Mouse (Mus musculus): ENCODE results near the gene Taok3. TPM values are rescaled to one million over a fixed set of nuclear protein-coding genes. Genes with fewer than 3 reads are reported as not detected.

The Taok3 gene
- polyA plus RNA-seq, 1 experiment from 2014 or later, result 18.1 TPM

DNA sequence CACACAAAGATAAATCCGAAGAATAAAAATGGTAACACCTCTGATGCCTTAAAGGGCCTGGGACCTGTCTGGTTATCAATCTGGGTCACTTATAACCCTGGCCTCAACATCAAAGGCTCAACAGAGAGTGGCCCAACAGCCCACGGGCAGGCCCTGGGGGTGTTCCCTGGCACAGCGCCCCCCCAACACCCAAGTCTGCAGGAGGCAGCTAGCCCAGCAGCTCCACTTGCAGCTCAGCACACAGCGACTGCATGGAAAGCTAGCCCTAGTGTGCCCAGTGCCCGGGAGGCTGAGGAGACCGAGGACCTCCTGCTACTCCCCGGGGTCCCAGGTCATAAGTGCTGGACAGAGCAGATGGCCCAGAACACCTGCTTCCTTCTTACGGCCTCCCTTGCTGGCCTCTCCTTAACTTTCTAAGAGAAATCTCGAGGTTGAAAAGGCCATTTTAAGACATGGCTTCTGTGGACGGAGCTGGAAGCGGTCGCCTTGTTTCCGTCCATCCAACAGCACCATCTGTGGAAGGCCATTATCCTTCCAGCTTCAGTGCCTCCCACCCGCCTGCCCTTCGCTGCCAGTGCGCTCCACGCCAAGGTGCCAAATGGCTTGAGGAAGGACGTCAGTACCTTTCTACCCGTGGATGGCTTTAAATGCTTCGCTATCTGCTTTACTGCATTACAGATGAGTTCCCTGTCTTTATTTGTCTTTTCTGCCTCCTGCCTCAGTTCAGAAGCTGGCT is 16.6 kb upstream of the Taok3 start:
- no peak for DNase-seq (ENCODE audit: low spot score)
- H3K4me1 ChIP-seq (ENCODE audit: control insufficient read depth, insufficient read depth, low read length), result no peaks in the 10 kb centered on the region
- H3K36me3 ChIP-seq (ENCODE audit: control insufficient read depth, insufficient read depth, low read length), result peaks cover 85% of the 10 kb centered on the region
- ATAC-seq (ENCODE audit: low read depth), result no peak
- H3K9me3 ChIP-seq (ENCODE audit: control insufficient read depth, low read length), result no peaks in the 10 kb centered on the region
- no peak overlapping the region for H3K4me2 ChIP-seq (ENCODE audit: low read depth, low read length)
- H3K9ac ChIP-seq (ENCODE audit: low read depth, low read length), result no peak overlapping the region
- 91% methylated on average over 20 of the region's 20 CpGs for WGBS
- H3K4me3 ChIP-seq (ENCODE audit: low read depth, low read length), result no peak overlapping the region
- no peak overlapping the region for H3K27ac ChIP-seq (replicated peaks; ENCODE audit: low read depth, low read length)
- H3K27me3 ChIP-seq (replicated peaks; ENCODE audit: control insufficient read depth, insufficient read depth, low read length), result no peaks in the 10 kb centered on the region

DNA sequence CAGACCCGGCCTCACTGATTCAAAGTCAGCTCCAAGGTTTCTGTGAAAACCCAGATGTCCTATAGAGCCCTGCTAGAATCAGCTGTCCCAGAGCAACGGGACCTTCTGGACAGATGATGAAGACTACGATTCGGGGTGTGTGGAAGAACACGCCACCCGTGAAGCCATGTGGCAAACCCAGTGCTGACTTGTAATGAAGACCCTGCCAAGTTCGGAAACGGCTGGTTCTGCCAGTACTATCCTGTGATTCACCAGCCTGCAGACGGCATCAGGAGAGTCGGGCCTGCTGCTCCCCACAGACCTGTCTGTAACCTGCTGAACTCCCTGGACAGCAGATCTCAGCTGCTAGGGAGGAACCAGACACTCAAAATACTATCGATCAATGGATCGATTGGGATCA is 15.6 kb upstream of the Taok3 start:
- ATAC-seq (ENCODE audit: low read depth), result no peak
- peaks cover 90% of the 10 kb centered on the region for H3K36me3 ChIP-seq (ENCODE audit: control insufficient read depth, insufficient read depth, low read length)
- WGBS, result 96% methylated on average over 12 of the region's 12 CpGs

DNA sequence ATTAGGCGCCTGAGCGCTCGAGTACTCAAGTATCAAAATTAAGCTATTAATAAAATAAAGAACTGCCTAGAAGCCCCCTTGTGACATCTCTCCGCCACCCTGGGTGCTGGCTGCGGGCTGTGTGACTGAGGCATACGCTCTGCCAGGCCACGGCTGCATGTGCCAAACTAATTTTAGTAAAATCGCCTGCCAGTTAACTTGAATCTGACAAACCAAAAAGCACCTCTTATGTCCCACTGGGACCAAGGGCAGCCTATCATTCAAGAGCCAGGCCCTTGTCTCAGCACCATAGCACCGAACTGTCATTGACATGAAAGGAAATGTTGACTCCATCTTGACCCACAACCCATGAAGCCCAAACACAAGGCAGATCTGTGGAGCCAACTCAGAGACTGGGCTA is 14.2 kb upstream of the Taok3 start:
- H3K4me1 ChIP-seq (ENCODE audit: control insufficient read depth, insufficient read depth, low read length), result no peaks in the 10 kb centered on the region
- ATAC-seq (ENCODE audit: low read depth), result no peak
- no peaks in the 10 kb centered on the region for H3K27me3 ChIP-seq (replicated peaks; ENCODE audit: control insufficient read depth, insufficient read depth, low read length)
- no peak overlapping the region for H3K9ac ChIP-seq (ENCODE audit: low read depth, low read length)
- no peak overlapping the region for H3K4me3 ChIP-seq (ENCODE audit: low read depth, low read length)
- H3K4me2 ChIP-seq (ENCODE audit: low read depth, low read length), result no peak overlapping the region
- peaks cover 83% of the 10 kb centered on the region for H3K36me3 ChIP-seq (ENCODE audit: control insufficient read depth, insufficient read depth, low read length)
- DNase-seq (ENCODE audit: low spot score), result no peak
- H3K27ac ChIP-seq (replicated peaks; ENCODE audit: low read depth, low read length), result no peak overlapping the region
- 83% methylated on average over 9 of the region's 9 CpGs for WGBS
- no peaks in the 10 kb centered on the region for H3K9me3 ChIP-seq (ENCODE audit: control insufficient read depth, low read length)

More for the DNA sequence above, 15.6 kb upstream of the Taok3 start:
- no peak overlapping the region for H3K4me2 ChIP-seq (ENCODE audit: low read depth, low read length)
- H3K9me3 ChIP-seq (ENCODE audit: control insufficient read depth, low read length), result no peaks in the 10 kb centered on the region
- no peak for DNase-seq (ENCODE audit: low spot score)
- no peak overlapping the region for H3K4me3 ChIP-seq (ENCODE audit: low read depth, low read length)
- H3K27ac ChIP-seq (replicated peaks; ENCODE audit: low read depth, low read length), result no peak overlapping the region
- H3K4me1 ChIP-seq (ENCODE audit: control insufficient read depth, insufficient read depth, low read length), result no peaks in the 10 kb centered on the region
- no peaks in the 10 kb centered on the region for H3K27me3 ChIP-seq (replicated peaks; ENCODE audit: control insufficient read depth, insufficient read depth, low read length)
- no peak overlapping the region for H3K9ac ChIP-seq (ENCODE audit: low read depth, low read length)

- no peak overlapping the region for H3K4me2 ChIP-seq (ENCODE audit: low read depth, low read length)
- WGBS, result 91% methylated on average over 13 of the region's 13 CpGs
- H3K4me1 ChIP-seq (ENCODE audit: control insufficient read depth, insufficient read depth, low read length), result no peaks in the 10 kb centered on the region
- H3K27ac ChIP-seq (replicated peaks; ENCODE audit: low read depth, low read length), result no peak overlapping the region
- H3K27me3 ChIP-seq (replicated peaks; ENCODE audit: control insufficient read depth, insufficient read depth, low read length), result no peaks in the 10 kb centered on the region
- DNase-seq (ENCODE audit: low spot score) (no peak), ATAC-seq (ENCODE audit: low read depth) (no peak)
- H3K9me3 ChIP-seq (ENCODE audit: control insufficient read depth, low read length), result no peaks in the 10 kb centered on the region
- no peak overlapping the region for H3K4me3 ChIP-seq (ENCODE audit: low read depth, low read length)
- no peak overlapping the region for H3K9ac ChIP-seq (ENCODE audit: low read depth, low read length)
- peaks cover 87% of the 10 kb centered on the region for H3K36me3 ChIP-seq (ENCODE audit: control insufficient read depth, insufficient read depth, low read length)
Measured at GRCm38 (mm10) chr5:117108292-117108691, 11.6 kb upstream of the Taok3 start.

DNA sequence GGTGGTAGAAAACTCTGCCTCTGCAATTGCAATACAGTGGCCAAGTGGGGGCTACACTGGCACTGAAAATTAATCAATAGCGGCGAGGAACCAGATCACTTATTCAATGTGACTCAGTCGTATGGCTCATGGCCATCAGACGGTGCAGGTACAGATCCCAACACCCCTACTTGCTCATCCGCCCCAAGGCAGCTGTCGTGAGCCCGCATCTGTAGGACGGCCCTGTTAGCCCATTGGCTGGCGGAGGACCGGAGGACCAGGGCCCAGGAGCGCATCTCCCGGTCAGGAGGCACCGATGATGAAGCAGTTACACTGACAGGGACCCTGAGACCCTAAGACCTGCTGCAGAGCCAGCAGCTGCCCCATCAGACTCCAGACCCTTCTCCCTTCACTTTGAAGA is 11.2 kb upstream of the Taok3 start:
- no peaks in the 10 kb centered on the region for H3K27me3 ChIP-seq (replicated peaks; ENCODE audit: control insufficient read depth, insufficient read depth, low read length)
- H3K9me3 ChIP-seq (ENCODE audit: control insufficient read depth, low read length), result no peaks in the 10 kb centered on the region
- no peak overlapping the region for H3K4me2 ChIP-seq (ENCODE audit: low read depth, low read length)
- DNase-seq (ENCODE audit: low spot score) (no peak), ATAC-seq (ENCODE audit: low read depth) (no peak)
- peaks cover 86% of the 10 kb centered on the region for H3K36me3 ChIP-seq (ENCODE audit: control insufficient read depth, insufficient read depth, low read length)
- H3K9ac ChIP-seq (ENCODE audit: low read depth, low read length), result no peak overlapping the region
- H3K4me3 ChIP-seq (ENCODE audit: low read depth, low read length), result no peak overlapping the region
- H3K27ac ChIP-seq (replicated peaks; ENCODE audit: low read depth, low read length), result no peak overlapping the region
- WGBS, result 89% methylated on average over 12 of the region's 13 CpGs
- H3K4me1 ChIP-seq (ENCODE audit: control insufficient read depth, insufficient read depth, low read length), result no peaks in the 10 kb centered on the region

DNA sequence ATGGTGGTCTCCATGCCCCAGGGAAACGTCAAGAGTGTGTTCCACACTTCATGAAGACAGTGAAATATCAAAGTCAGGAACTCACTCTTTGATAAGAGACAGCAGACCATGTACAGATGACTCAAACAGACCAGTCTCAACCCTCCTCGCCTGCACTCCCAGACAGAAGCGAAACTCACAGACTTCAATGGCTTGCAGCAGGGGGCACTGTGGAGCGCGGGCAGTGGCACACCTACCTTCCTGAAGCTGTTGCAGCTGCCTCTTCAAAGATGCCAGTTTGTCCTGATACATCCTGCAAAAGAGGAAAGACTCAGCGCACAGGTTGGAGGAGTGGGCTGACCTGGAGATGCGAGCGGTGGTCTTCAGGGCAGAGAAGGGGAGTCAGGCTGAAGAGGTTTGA is 10.4 kb upstream of the Taok3 start:
- 88% methylated on average over 8 of the region's 8 CpGs for WGBS
- no peak for DNase-seq (ENCODE audit: low spot score)
- H3K27me3 ChIP-seq (replicated peaks; ENCODE audit: control insufficient read depth, insufficient read depth, low read length), result no peaks in the 10 kb centered on the region
- no peaks in the 10 kb centered on the region for H3K9me3 ChIP-seq (ENCODE audit: control insufficient read depth, low read length)
- no peak overlapping the region for H3K4me3 ChIP-seq (ENCODE audit: low read depth, low read length)
- ATAC-seq (ENCODE audit: low read depth), result no peak
- no peak overlapping the region for H3K9ac ChIP-seq (ENCODE audit: low read depth, low read length)
- H3K27ac ChIP-seq (replicated peaks; ENCODE audit: low read depth, low read length), result no peak overlapping the region
- H3K4me2 ChIP-seq (ENCODE audit: low read depth, low read length), result no peak overlapping the region
- no peaks in the 10 kb centered on the region for H3K4me1 ChIP-seq (ENCODE audit: control insufficient read depth, insufficient read depth, low read length)
- H3K36me3 ChIP-seq (ENCODE audit: control insufficient read depth, insufficient read depth, low read length), result peaks cover 79% of the 10 kb centered on the region

DNA sequence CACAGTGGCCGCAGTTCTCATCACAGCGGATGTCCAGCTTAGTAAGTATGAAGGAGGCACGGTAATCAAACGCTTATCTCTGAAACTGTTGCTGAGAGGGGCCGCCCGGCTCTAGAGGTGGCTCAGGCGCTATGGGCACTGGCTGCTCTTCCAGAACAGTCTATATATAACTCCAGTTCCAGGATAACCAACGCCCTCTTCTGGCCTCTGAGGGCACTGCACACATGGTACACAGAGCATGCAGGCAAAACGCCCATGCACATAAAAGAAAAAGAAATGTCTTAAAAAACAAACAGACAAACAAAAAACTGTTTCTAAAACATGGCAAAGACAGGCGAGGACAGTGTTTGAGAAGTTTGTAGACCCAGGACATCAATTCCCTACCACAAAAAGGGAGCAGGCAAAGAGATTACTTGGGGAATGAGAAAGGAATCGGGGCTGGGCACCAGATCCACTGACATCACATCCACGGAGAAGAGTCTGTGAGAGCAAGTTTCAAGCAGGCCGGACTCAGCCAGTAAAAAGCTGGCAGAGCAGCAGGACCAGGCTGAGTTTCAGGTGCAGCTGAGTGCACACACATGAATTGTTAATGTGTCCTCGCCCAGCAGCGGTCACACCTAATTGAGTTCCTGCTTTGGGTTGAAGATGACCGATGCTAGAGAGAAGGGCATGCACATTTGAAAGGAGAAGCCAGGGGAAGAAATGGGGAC is 8.7 kb upstream of the Taok3 start:
- no peak overlapping the region for H3K9ac ChIP-seq (ENCODE audit: low read depth, low read length)
- DNase-seq (ENCODE audit: low spot score) (no peak), ATAC-seq (ENCODE audit: low read depth) (no peak)
- 90% methylated on average over 16 of the region's 16 CpGs for WGBS
- H3K4me2 ChIP-seq (ENCODE audit: low read depth, low read length), result no peak overlapping the region
- H3K4me3 ChIP-seq (ENCODE audit: low read depth, low read length), result no peak overlapping the region
- no peaks in the 10 kb centered on the region for H3K9me3 ChIP-seq (ENCODE audit: control insufficient read depth, low read length)
- no peaks in the 10 kb centered on the region for H3K4me1 ChIP-seq (ENCODE audit: control insufficient read depth, insufficient read depth, low read length)
- no peak overlapping the region for H3K27ac ChIP-seq (replicated peaks; ENCODE audit: low read depth, low read length)
- peaks cover 64% of the 10 kb centered on the region for H3K36me3 ChIP-seq (ENCODE audit: control insufficient read depth, insufficient read depth, low read length)
- H3K27me3 ChIP-seq (replicated peaks; ENCODE audit: control insufficient read depth, insufficient read depth, low read length), result no peaks in the 10 kb centered on the region

DNA sequence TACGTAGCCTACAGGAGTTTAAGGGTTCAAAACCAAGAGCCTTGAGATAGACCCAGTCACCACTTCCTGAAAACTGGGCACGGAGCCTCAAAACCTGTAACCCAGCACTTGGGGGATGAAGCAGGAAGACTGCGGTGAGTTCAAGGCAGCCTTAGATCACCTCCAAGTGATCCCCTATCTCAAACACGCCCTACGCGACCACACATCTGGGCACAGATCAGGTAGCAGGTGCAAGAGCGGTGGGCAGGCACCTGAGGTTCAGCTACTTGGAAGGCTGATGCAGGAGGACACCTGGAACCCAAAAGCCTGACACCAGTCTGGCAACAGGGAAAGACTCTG is 8.2 kb upstream of the Taok3 start:
- 96% methylated on average over 7 of the region's 7 CpGs for WGBS
- no peak overlapping the region for H3K4me3 ChIP-seq (ENCODE audit: low read depth, low read length)

DNA sequence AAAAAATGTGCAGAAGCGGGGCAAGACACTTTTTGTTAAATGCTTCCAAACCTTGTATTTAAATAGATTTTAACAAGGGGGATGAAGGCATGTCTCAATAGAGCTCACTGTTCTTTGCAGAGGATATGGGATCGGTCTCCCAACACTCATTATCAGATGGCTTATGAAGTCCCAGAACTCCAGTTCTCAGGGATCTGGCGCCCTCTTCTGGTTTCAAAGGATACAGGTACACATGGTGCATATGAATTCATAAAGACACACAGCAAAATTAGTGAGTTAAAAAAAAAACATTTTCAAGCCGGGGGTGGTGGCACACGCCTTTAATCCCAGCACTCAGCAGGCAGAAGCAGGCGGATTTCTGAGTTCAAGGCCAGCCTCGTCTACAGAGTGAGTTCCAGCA is 6.6 kb upstream of the Taok3 start:
- Histone ChIP-seq H3K4me2 (ENCODE audit: low read depth, low read length) (no peak overlapping the region), H3K9me3 (ENCODE audit: control insufficient read depth, low read length) (no peaks in the 10 kb centered on the region), H3K27ac (replicated peaks; ENCODE audit: low read depth, low read length) (no peak overlapping the region), H3K27me3 (replicated peaks; ENCODE audit: control insufficient read depth, insufficient read depth, low read length) (no peaks in the 10 kb centered on the region), H3K4me3 (ENCODE audit: low read depth, low read length) (no peak overlapping the region), H3K9ac (ENCODE audit: low read depth, low read length) (no peak overlapping the region), H3K36me3 (ENCODE audit: control insufficient read depth, insufficient read depth, low read length) (peaks cover 44% of the 10 kb centered on the region), H3K4me1 (ENCODE audit: control insufficient read depth, insufficient read depth, low read length) (no peaks in the 10 kb centered on the region)
- no peak for ATAC-seq (ENCODE audit: low read depth)
- no peak for DNase-seq (ENCODE audit: low spot score)
- WGBS, result 92% methylated on average over 7 of the region's 7 CpGs

More for the DNA sequence above, 8.2 kb upstream of the Taok3 start:
- no peak overlapping the region for H3K4me2 ChIP-seq (ENCODE audit: low read depth, low read length)
- ATAC-seq (ENCODE audit: low read depth) (no peak), DNase-seq (ENCODE audit: low spot score) (no peak)
- H3K9me3 ChIP-seq (ENCODE audit: control insufficient read depth, low read length), result no peaks in the 10 kb centered on the region
- H3K4me1 ChIP-seq (ENCODE audit: control insufficient read depth, insufficient read depth, low read length), result no peaks in the 10 kb centered on the region
- H3K36me3 ChIP-seq (ENCODE audit: control insufficient read depth, insufficient read depth, low read length), result peaks cover 59% of the 10 kb centered on the region
- H3K27me3 ChIP-seq (replicated peaks; ENCODE audit: control insufficient read depth, insufficient read depth, low read length), result no peaks in the 10 kb centered on the region
- no peak overlapping the region for H3K9ac ChIP-seq (ENCODE audit: low read depth, low read length)
- H3K27ac ChIP-seq (replicated peaks; ENCODE audit: low read depth, low read length), result no peak overlapping the region

All from embryonic facial prominence, embryonic 14.5 days (tissue).